Mouse (Mus musculus) adrenal gland, adult 8-10 months (tissue): ENCODE results near the gene Dynlt1b. TPM values are rescaled to one million over a fixed set of nuclear protein-coding genes. Genes with fewer than 3 reads are reported as not detected.
"Not testable (repeated sequence)": the region's sequence is repeated elsewhere in the genome, so short reads cannot be mapped to it uniquely, and the experiment has no call there.

Source experiments
- DNase-seq: peaks from one replicate; pipeline ENCODE4 v3.0.0; 2022
- total RNA-seq, 4 experiments: library from RNA; stranded (reverse); gene quantifications; 2 replicates each; pipeline ENCODE4 v1.2.4; 2022

Gene Dynlt1b
- 100 to 1,000 TPM in 3 of 4 experiments, 10 to 100 TPM in 1; 90.2 to 122 (median 107) TPM for total RNA-seq

DNA sequence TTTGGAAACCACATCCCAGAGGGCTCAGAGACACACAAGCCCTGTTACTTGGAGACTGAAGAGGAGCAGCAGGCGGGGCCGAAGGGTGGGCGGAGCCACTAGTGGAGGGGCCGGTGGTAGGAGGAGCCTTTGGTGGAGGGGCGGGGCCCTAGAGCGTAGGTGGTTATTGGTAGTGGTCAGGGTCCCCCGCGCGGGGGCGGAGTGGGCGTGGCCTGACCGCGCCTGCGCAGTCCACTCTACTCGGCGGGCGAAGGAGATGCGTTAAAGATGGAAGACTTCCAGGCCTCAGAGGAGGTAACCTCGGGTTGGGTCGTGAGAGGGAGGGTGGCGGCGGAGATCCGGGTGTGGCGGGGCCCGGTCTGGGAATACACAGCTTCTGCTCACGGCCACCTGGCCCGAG is at the start of gene Dynlt1b:
Gene Dynlt1b (plus strand): TSS at position 168 of the 400 bp plus-strand sequence.
- peak; percentile 100 for DNase-seq

DNA sequence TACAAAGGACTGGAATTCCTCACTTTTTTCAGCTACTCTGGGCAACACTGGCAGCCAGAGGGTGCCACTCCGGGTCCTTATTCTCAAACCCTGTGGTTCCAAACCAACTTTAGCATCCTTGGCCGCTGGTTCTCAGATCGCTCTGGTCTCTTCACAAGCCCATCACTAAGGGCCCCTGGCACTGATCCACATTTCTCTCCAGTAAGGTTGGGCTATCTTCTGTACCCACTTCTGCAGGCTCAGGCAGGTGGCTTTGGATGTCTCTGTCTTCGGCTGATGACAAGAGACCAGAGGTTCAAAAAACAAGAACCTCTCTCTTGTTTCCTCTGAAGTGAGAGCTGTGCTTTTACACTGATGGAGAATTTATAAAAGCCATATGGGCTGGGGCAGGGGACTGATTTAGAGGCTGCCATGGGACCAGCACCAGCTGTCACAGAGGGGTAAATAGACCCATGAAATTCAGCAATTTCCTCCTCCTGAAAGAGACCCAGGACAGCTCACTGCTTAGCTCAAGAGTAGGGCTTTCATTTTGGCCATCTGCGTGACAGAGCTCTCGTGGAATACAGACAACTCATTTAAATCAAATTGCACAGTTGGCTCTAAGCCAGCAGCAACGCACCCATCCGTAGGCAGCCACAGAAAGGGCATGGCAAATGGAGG is 49.6 kb upstream of the Dynlt1b start:
- DNase-seq: not testable (repeated sequence)

DNA sequence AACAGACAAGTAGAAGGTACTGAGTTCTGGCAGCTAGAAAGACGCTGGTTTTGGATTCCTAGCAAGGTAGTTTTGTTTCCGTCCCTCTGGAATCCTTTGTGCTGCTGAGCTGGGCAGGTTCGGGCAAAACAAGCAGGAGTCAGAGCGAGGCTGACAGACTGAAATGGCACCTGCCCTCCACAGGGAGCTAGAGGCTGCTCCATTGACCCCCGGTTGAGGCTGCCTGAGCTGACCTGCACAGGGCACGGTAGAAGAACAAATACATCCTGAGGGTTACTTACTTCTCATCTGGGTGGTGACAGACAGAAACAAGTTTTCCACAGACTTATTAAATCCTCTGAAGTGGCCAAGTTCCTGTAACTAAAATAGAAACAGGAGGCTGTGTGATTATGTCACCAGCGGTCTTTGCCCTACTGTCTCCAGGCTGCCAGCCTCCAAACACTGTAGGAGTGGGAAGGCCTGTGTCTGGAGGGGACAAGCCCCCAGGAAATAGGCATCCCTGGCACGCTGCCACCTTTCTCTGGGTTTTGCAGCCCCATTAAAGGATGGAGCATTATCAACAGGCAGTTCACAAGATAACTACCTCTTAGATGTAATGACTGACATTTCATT is 48.7 kb upstream of the Dynlt1b start:
- DNase-seq: not testable (repeated sequence)

DNA sequence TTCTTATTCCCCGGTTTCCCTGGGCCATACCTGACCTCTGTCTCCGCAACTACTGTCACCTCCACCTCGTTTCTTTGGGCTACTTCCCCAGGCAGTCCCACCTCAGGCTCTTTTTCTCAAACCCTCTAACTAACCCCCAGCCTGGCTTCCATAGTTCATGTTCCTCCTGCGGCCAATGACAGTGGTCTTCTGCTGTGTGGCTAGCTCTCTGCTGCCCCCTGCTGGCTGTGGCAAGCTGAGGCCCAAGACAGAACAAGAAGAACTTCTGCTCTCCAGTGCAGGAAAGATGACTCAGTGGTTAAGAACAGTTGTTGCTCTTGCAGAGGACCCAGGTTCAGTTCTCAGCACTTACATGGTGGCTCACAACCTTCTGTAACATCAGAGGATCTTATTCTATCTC is 43.0 kb upstream of the Dynlt1b start:
- not testable (repeated sequence) for DNase-seq

DNA sequence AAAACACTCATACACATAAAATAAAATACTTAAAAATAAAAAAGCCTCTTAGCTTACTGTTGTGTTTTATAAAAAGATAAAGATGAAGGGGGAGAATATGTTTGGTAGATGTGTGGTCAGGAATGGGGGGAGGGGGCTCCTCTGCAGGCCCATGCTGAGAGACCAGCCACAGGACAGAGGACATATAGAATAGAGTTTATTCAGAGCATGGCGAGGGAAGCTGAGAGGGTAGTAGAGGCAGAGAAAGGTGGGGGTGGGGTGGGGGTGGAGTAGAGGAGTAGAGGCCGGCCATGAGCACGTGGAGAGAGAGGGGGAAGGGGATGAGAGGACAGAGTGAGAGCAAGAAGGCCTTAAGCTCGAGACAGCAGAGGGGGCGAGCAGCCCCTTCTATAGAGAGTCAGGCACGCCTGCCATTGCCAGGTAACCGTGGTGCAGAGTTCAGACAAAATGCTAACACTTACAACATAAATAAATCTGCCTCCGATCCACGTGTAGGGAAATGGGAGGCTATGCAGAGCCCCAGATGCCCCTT is 42.5 kb upstream of the Dynlt1b start:
- not testable (repeated sequence) for DNase-seq

DNA sequence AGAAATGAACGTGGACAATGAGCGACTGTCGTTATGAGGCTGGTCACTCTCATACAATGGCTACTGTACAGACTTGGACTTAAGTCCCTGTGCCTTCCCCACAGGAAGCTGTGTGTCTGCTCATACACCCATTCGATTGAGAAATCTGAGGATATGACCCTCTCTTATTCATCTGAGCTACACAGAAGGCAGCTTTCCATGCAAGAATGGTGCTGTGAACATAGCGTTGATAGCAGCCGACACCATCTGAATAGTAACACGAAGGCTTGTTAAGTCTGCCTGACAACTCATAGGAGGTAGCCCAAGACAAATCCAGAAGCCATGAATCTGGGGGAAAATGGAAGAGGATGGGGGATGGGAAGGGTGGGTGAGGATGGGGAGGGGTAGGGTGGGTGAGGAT is 40.4 kb upstream of the Dynlt1b start:
- DNase-seq: not testable (repeated sequence)

DNA sequence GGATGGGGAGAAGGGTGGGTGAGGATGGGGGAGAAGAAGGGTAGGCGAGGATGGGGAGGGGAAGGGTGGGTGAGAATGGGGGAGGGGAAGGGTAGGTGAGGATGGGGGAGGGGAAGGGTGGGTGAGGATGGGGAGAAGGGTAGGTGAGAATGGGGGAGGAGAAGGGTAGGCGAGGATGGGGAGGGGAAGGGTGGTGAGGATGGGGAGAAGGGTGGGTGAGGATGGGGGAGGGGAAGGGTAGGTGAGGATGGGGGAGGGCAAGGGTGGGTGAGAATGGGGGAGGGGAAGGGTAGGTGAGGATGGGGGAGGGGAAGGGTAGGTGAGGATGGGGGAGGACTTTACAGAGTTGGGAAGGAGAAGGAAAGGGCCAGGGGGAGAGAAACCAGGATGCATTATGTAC is 39.2 kb upstream of the Dynlt1b start:
- not testable (repeated sequence) for DNase-seq

DNA sequence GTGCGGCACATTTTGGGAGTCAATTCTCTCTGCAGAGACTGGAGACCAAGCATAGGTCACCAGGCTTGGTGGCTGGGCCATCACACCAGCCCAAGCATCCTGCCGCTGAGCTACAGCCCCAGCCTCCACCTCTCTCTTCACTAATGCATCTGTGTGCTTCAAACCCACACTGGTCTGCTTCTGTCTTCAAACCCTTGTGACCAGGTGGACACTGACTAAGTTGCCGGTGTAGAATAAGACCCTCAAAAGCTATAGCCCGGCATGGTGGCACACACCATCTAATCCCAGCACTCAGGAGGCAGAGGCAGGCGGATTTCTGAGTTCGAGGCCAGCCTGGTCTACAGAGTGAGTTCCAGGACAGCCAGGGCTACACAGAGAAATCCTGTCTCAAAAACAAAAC is 38.2 kb upstream of the Dynlt1b start:
- DNase-seq: not testable (repeated sequence)

DNA sequence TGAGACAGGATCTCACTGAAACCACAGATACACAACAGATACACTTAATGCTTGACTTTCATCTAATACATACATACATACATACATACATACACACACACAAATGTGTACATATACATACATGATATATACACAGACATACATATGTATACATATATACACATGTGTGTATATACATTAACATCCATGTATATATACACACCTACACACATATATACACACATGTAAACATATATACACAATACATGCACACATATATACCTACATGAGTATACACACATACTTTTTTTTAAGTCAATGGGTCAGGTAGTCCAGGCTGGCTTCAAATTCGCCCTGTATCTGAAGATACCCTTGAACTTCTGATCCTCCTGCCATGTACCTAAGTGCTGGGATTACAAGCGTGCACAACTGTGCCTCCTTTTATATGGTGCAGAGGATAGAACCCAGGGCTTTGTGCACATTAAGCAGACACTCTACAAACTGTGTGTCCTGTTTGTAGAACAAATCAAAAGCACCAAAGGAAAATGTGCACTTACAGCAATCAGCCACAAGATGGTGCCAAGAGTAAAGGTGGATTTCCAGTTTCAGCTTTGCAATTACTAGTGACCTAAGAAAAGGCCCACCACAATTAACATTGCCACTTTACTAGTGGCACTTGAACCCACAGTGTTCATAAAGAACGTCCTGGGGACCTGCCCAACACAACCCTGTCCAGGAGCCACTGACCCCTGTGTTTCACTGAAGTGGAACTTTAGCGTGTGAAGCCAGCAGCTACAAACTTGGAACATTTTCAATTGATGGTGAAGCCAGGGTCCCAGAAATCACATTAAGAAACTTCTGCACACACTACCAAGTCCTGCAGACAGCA is 37.2 kb upstream of the Dynlt1b start:
- DNase-seq: not testable (repeated sequence)

DNA sequence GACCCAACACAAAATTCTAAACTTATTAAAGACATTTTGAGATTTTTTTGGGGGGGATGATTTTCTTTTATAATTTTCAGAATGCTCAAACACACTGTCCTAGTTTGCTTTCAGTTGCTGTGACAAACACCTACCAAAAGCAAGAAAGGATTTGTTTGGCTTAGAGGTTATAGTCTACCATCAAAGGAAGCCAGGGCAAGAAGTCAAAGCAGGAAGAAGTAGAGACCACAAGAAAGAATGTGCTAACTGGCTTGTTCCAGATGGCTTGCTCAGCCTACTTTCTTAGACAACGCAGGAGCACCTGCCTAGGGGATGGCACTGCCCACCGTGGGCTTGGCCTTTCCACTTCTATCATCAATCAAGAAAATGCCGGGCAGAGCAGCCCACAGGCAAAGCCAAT is 31.8 kb upstream of the Dynlt1b start:
- DNase-seq: not testable (repeated sequence)

DNA sequence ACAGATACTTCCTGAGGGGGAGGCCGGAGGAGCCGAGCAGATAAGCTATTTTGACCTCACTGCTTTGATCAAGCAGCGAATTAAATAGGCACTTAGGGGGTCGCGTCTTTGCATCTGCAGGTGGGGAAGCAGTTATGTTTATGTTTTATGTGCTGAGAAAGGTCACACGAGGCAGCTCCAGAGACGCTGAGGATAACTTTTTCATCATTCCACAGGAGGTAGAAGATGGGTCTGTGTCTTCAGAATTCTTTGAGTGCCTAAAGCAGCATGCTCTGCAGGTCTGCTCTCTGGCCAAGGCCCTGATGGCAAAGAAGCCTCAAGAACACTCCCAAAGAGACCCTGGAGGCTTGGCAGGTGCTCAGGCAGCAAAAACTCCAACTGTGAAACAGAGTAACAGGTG is 31.1 kb upstream of the Dynlt1b start:
- DNase-seq: not testable (repeated sequence)

DNA sequence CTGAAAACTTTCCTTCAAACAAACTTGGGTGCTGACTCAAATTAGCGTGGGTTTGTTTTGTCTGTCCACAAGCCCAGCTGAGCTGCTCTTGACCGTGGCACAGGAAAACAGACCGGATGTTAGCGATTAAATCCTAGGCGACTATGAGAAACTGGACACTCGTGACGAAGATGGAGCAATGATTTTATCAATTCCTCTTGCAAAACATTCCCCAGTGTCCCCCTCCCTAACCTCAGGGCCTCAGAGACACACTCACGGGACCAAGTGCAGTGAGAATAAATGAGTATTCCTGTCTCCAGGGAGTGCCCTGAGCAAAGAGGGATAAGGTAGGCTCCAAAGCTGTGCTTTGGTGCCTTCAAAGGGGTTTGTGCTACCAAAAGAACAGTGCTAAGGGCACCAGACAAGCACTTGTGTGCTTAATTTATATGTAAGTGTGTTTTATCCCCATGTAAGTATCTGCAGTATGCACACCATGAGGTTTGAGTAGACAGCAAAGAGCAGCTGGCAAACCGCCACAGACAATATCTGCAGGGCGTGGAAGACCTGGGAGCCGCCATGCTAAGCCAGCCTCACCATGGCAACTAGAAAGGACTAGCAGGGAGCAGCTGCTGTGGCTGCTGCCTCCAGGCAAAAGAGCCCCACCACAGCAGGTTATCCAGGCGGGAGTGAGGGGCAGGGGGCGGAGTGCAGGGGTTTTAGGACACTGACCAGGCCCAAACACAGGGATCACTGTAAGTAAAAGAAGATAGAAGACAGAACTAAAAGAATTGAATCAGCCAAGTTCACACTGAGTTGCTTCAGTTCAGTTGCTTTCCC is 30.4 kb upstream of the Dynlt1b start:
- not testable (repeated sequence) for DNase-seq

DNA sequence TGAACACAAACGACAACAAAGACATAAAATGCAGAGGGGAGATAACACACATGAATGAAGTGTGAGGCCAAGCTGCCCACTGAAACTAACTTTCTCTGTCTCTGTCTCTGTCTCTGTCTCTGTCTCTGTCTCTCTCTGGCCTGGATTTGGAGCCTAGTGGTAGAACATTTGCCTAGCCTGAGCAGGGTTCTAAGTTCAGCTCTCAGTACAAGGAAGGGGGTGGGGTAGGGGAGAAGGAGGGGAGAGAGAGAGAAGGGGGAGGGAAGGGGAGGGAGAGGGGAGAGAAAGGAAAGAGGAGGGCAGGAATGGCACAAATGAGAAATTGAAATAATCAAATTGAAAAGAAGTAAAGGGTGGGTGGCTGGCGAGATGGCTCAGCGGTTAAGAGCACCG is 29.8 kb upstream of the Dynlt1b start:
- not testable (repeated sequence) for DNase-seq

DNA sequence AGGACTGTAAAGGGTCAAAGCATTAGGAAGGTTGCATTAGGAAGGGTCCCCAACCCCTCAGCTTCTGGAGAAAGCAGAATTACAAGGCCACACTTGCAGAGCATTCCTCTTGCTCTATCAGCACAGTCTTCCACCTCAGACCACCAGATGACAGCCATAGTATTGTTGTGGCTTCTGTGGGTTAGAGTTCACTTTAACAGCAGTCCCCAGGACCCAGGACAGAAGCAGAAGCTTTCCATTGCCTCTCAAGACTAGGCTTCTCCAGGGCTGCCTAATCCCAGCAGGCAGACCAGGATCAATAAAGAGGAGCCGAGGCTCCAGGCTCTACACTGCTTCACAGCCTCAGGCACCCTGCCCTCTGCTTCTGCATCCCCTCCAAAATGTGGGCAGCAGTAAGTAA is 25.4 kb upstream of the Dynlt1b start:
- not testable (repeated sequence) for DNase-seq

DNA sequence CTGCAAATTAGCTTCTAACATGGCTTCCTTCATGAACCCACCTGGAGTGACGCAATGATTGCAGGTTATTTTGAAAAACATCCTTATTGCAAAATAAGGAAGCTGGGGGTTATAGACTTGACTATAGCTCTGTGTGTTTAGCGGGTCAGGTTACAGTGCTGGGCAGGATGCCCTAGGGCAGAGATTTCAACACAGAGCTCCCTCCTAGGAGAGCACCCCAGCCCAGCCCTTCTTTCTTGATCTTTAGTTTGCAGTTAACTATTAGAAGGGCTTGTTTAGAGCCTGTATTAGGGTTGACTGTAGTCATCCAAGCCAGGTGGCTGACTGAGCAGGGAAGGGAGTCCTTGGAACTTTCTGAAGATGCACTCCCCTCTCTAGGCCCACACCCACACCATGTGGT is 22.9 kb upstream of the Dynlt1b start:
- peak; percentile 28 for DNase-seq

DNA sequence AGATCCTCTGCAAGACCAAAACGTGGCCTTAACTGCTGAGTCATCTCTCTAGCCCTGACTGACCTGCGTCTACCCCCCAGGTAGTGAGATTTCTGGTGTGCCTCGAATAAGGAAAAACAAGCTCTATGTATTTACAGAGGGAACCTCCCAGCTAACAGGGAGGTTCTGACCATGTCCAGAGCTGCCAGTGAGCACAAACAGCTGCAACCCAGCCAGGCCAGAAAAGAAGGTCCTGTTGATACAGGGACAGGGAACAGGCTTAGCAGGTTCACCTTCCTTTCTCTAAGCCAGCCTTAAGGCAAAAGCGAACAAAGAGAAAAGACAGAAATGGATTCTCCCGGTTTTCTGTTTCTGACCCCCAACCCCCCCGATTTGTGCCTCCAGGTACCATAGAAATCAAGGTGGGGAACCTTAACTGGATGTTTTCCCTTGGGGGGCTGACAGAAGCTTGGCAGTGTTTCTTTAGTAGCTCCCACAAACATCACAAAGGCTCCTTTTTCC is 19.1 kb upstream of the Dynlt1b start:
- DNase-seq: not testable (repeated sequence)

DNA sequence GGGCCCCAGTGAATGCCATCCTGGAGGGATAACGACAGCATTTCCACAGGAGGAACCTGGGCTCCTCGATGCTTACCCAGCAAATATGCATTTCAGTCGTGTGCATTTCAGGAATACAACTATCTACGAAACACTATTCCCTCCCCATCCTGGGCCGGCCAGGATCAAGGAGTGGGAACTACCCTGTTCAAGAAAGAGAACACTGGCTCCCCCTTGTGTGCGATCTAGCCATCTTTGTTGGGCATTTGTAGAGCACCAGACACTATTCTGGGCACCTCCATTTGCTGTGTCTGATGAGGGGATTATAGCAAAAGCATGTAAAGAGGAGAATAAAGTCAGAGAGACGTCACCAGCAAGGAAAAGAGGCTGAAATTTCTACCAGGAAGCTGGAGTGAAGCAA is 12.8 kb upstream of the Dynlt1b start:
- not testable (repeated sequence) for DNase-seq

DNA sequence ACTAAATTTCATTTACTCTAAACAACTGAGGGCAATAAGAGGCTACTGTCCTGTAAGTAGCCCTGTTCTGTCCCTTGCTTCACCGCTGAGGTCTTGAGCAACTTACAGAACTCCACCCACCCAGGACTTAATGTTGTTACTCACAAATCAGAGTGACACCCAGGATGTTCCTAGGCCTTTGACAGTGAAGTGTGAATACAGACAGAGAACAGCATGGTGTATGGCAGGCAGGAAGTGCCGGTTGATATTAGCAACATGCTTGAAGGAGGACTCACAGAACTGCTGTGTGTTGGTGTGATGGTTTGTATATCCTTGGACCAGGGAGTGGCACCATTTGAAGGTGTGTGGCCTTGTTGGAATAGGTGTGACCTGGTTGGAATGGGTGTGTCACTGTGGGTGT is 9.4 kb upstream of the Dynlt1b start:
- not testable (repeated sequence) for DNase-seq

DNA sequence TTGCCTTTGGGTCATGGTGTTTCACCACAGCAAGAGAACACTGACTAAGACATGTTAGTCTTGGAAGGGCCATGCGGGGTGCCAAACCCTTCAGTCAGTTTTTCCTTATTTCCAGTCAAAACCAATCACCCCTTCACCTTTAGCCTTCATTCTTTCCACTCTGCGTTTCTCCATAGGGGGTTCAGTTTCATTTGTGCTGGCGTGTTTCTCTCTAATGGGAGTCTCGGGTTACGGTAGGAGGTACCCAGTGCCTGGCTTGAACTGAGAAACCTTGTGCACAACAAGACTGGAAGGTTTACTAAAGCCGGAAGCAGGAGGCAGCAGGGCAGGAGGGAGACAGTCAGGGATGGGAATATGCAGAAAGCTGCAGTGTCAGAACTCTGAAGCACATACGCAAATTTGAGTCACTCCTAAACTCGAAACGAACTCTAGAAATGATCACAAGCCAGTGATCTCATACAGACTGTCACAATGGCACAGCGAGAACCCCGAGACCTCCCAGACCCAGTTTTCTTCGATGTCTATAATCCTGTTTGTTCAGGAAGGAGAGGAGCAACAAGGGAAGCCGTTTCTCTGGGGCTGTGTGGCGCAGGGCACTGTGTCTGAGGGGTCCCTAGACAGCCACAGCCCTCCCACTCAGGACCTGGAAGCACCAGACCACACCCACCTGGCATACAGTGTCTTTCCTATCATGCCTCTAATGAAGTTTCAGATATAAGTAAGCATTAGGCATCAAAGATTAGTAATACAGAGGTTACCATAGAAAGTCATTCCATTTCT is 8.2 kb upstream of the Dynlt1b start:
- DNase-seq: not testable (repeated sequence)

DNA sequence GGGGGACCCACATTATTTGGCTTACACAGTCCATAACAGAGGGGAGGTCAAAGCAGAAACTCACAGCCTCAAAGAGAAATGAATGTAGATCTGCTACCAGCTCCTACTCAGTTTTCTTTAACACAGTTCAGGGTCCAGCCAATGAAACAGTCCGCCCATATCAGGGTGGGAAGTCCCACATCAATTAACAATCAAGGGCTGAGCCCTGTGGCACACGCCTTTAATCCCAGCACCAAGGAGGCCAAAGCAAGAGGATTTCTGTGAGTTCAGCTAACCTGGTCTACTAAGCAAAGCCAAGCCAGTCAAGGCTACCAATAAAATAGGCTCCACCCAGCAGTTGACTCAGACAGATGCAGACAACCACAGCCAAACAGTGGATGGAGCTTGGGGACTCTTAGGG is 7.5 kb upstream of the Dynlt1b start:
- not testable (repeated sequence) for DNase-seq

DNA sequence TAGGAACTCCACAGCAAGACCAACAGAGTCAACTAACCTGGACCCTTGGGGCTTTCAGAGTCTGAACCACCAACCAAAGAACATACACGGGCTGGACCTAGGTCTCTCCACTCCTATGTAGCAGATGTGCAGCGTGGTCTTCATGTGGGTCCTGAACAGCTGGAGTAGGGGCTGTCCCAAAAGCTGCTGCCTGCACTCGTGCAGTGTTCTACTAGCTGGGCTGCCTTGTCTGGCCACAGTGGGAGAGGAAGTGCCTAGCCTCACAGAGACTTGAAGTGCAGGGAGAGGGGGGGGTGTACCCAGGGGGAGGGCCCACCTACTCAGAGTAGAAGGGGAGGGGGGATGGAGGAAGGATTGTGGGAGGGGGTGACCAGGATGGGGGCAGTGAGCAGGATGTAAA is 7.1 kb upstream of the Dynlt1b start:
- not testable (repeated sequence) for DNase-seq
